Mouse (Mus musculus): ENCODE results near the gene Srbd1.

- TF ChIP-seq TAL1 (conservative IDR thresholded peaks at IDR 0.05; ENCODE audit: low read depth, low read length): no peak
- TF ChIP-seq CTCF (IDR thresholded peaks at IDR 0.05; ENCODE audit: low read depth, low read length): no peak
- no peak for TF ChIP-seq GATA1 (IDR thresholded peaks at IDR 0.05; ENCODE audit: borderline replicate concordance, low read length)
- TF ChIP-seq POLR2AphosphoS5 (IDR thresholded peaks at IDR 0.05; ENCODE audit: insufficient replicate concordance, low read depth, low read length): no peak
- no peak for TF ChIP-seq GATA2 (IDR thresholded peaks at IDR 0.05; ENCODE audit: borderline replicate concordance, low read depth, low read length)
Observed at GRCm38 (mm10) chr17:86019793-86020192, 125.2 kb downstream of the Srbd1 start.
